Mouse (Mus musculus) frontal cortex, postnatal 25 days (tissue): ENCODE data around the gene Ifnar1.
"Not testable (repeated sequence)": the region's sequence is repeated elsewhere in the genome, so short reads cannot be mapped to it uniquely, and the experiment has no call there.

Source experiments
- DNase-seq, 2 experiments: peaks; one replicate each; pipeline ENCODE4 v3.0.0; 2022; ENCODE audit warnings: low spot score in 2 of 2

Ifnar1 gene

GRCm38 (mm10) chr16:91484808-91485700 is at the start of gene Ifnar1:
Gene Ifnar1 (plus strand): TSS chr16:91485238.
- peak; percentile 86 to 94 for DNase-seq

- no peak for DNase-seq
These were observed 47.0 kb upstream of the Ifnar1 start for GRCm38 (mm10) chr16:91438081-91438480.

- DNase-seq = not testable (repeated sequence)
These were observed 46.4 kb upstream of the Ifnar1 start for GRCm38 (mm10) chr16:91438599-91438998.

GRCm38 (mm10) chr16:91441366-91441765 is 43.7 kb upstream of the Ifnar1 start:
- no peak for DNase-seq

- no peak for DNase-seq
These were observed 43.2 kb upstream of the Ifnar1 start for GRCm38 (mm10) chr16:91441811-91442240.

- DNase-seq = no peak
These were observed 42.6 kb upstream of the Ifnar1 start for GRCm38 (mm10) chr16:91442446-91442845.

- DNase-seq = no peak
These were observed 41.8 kb upstream of the Ifnar1 start for GRCm38 (mm10) chr16:91443211-91443611.

GRCm38 (mm10) chr16:91444847-91445246 is 40.2 kb upstream of the Ifnar1 start:
- no peak for DNase-seq

GRCm38 (mm10) chr16:91445566-91445965 is 39.5 kb upstream of the Ifnar1 start:
- DNase-seq = no peak

GRCm38 (mm10) chr16:91446778-91447511 is 38.1 kb upstream of the Ifnar1 start:
- DNase-seq = no peak

- DNase-seq = no peak
These were observed 37.5 kb upstream of the Ifnar1 start for GRCm38 (mm10) chr16:91447512-91447900.

- no peak for DNase-seq
These were observed 37.0 kb upstream of the Ifnar1 start for GRCm38 (mm10) chr16:91448088-91448487.

GRCm38 (mm10) chr16:91448895-91449294 is 36.1 kb upstream of the Ifnar1 start:
- no peak for DNase-seq

- DNase-seq = no peak
These were observed 34.6 kb upstream of the Ifnar1 start for GRCm38 (mm10) chr16:91450137-91451064.

GRCm38 (mm10) chr16:91451949-91452348 is 33.1 kb upstream of the Ifnar1 start:
- no peak for DNase-seq

GRCm38 (mm10) chr16:91452363-91452896 is 32.6 kb upstream of the Ifnar1 start:
- no peak for DNase-seq

GRCm38 (mm10) chr16:91455868-91456267 is 29.2 kb upstream of the Ifnar1 start:
- DNase-seq = no peak

- no peak for DNase-seq
These were observed 26.7 kb upstream of the Ifnar1 start for GRCm38 (mm10) chr16:91458301-91458746.

GRCm38 (mm10) chr16:91458976-91459375 is 26.1 kb upstream of the Ifnar1 start:
- no peak for DNase-seq

GRCm38 (mm10) chr16:91459396-91459795 is 25.6 kb upstream of the Ifnar1 start:
- DNase-seq = no peak

- no peak for DNase-seq
These were observed 25.1 kb upstream of the Ifnar1 start for GRCm38 (mm10) chr16:91459841-91460370.
